Mouse (Mus musculus) MEL (cell line): ENCODE results near the gene Grk4.

ENCODE experiments used
- CTCF ChIP-seq, 3 experiments: IDR thresholded peaks in 2 of 3; conservative IDR thresholded peaks in 1 of 3; 2 replicates each; pipeline ENCODE4 v1.5.1; 2011 to 2012; ENCODE audit warnings: low read length in 3 of 3, low read depth in 2 of 3, mild to moderate bottlenecking in 2 of 3, improper control_type of control experiment in 1 of 3, inconsistent platforms in 1 of 3, mixed read lengths in 1 of 3, moderate library complexity in 1 of 3; ENCODE audit not compliant: control insufficient read depth in 1 of 3, insufficient read depth in 1 of 3, poor library complexity in 1 of 3, severe bottlenecking in 1 of 3
- EP300 ChIP-seq, 2 experiments: IDR thresholded peaks; 2 replicates each; pipeline ENCODE4 v1.6.1; 2011; ENCODE audit warnings: improper control_type of control experiment in 2 of 2, low read length in 2 of 2, low read depth in 1 of 2, mild to moderate bottlenecking in 1 of 2
- MAX ChIP-seq: IDR thresholded peaks from 2 replicates; pipeline ENCODE4 v1.6.1; 2011; ENCODE audit warnings: low read length, improper control_type of control experiment
- MEF2A ChIP-seq: IDR thresholded peaks from 2 replicates; pipeline ENCODE4 v1.6.1; 2014; ENCODE audit warnings: low read depth, mild to moderate bottlenecking, inconsistent platforms, low read length, improper control_type of control experiment; ENCODE audit not compliant: poor library complexity, insufficient replicate concordance, severe bottlenecking; ENCODE audit errors: extremely low read depth
- MXI1 ChIP-seq: IDR thresholded peaks from 2 replicates; pipeline ENCODE4 v1.6.1; 2011; ENCODE audit warnings: mild to moderate bottlenecking, low read depth, low read length, improper control_type of control experiment
- NRF1 ChIP-seq: IDR thresholded peaks from 2 replicates; pipeline ENCODE4 v1.6.1; 2014; ENCODE audit warnings: low read depth, mild to moderate bottlenecking, inconsistent platforms, low read length, improper control_type of control experiment, moderate library complexity; ENCODE audit not compliant: poor library complexity, insufficient read depth, severe bottlenecking
- POLR2A ChIP-seq, 2 experiments: IDR thresholded peaks; 2 replicates each; pipeline ENCODE4 v1.6.1; 2011 to 2012; ENCODE audit warnings: low read length in 2 of 2, mild to moderate bottlenecking in 2 of 2, control low read depth in 1 of 2, improper control_type of control experiment in 1 of 2, low read depth in 1 of 2, moderate library complexity in 1 of 2; ENCODE audit not compliant: control insufficient read depth in 1 of 2, insufficient read depth in 1 of 2, poor library complexity in 1 of 2
- POLR2AphosphoS5 ChIP-seq: IDR thresholded peaks from 2 replicates; pipeline ENCODE4 v1.6.1; 2012; ENCODE audit warnings: low read depth, borderline replicate concordance, mild to moderate bottlenecking, inconsistent platforms, low read length, moderate library complexity, mixed read lengths
- RAD21 ChIP-seq: IDR thresholded peaks from 2 replicates; pipeline ENCODE4 v1.6.1; 2011; ENCODE audit warnings: mild to moderate bottlenecking, low read depth, low read length, improper control_type of control experiment
- TAL1 ChIP-seq: IDR thresholded peaks from 2 replicates; pipeline ENCODE4 v1.6.1; 2012; ENCODE audit warnings: mild to moderate bottlenecking, inconsistent platforms, low read length, moderate library complexity, mixed read lengths
- USF2 ChIP-seq, 2 experiments: IDR thresholded peaks; 2 replicates each; pipeline ENCODE4 v1.6.1; 2011 to 2012; ENCODE audit warnings: improper control_type of control experiment in 2 of 2, low read length in 2 of 2, borderline replicate concordance in 1 of 2, inconsistent platforms in 1 of 2, low read depth in 1 of 2, mild to moderate bottlenecking in 1 of 2; ENCODE audit not compliant: insufficient read depth in 1 of 2
- ZMIZ1 ChIP-seq: IDR thresholded peaks from 2 replicates; pipeline ENCODE4 v1.6.1; 2012; ENCODE audit warnings: low read depth, mild to moderate bottlenecking, inconsistent platforms, low read length, improper control_type of control experiment, moderate library complexity

- no peak for TF ChIP-seq EP300 (IDR thresholded peaks at IDR 0.05; ENCODE audit: low read depth in 1 of 2, low read length in 2 of 2)
- TF ChIP-seq RAD21: peak; percentile 67
- peak; percentile 23 to 71 (median 29); a peak in 5 of 6 replicates for TF ChIP-seq CTCF (IDR thresholded peaks at IDR 0.05 in 2 of 3, conservative IDR thresholded peaks at IDR 0.05 in 1 of 3; ENCODE audit: control insufficient read depth in 1 of 3, insufficient read depth in 1 of 3, low read depth in 2 of 3, low read length in 3 of 3, poor library complexity in 1 of 3, severe bottlenecking in 1 of 3)
- no peak for TF ChIP-seq MXI1
- TF ChIP-seq POLR2A (IDR thresholded peaks at IDR 0.05; ENCODE audit: control insufficient read depth in 1 of 2, insufficient read depth in 1 of 2, low read depth in 1 of 2, low read length in 2 of 2, poor library complexity in 1 of 2): no peak
- TF ChIP-seq TAL1: no peak
- TF ChIP-seq USF2 (IDR thresholded peaks at IDR 0.05; ENCODE audit: borderline replicate concordance in 1 of 2, insufficient read depth in 1 of 2, low read depth in 1 of 2, low read length in 2 of 2): no peak
- no peak for TF ChIP-seq MAX
- no peak for TF ChIP-seq NRF1
- no peak for TF ChIP-seq MEF2A
- no peak for TF ChIP-seq ZMIZ1
- no peak for TF ChIP-seq POLR2AphosphoS5
Observed at GRCm38 (mm10) chr5:34670280-34670679, 10.1 kb downstream of the Grk4 start.
